Mouse (Mus musculus) G1E (cell line): Measurements from ENCODE around the gene Per3. TPM values are rescaled to one million over a fixed set of nuclear protein-coding genes. Genes with fewer than 3 reads are reported as not detected.

Experiments used
- ATAC-seq: 2 replicates; pipeline ENCODE4 v1.8.0; 2016; ENCODE audit warnings: mild to moderate bottlenecking; ENCODE audit not compliant: insufficient number of reproducible peaks, poor library complexity, low FRiP score, severe bottlenecking; ENCODE audit errors: extremely low read depth
- DNase-seq: peaks from one replicate; pipeline ENCODE4 v3.0.0; 2012; ENCODE audit warnings: low spot score
- H3K27me3 ChIP-seq: 2 replicates; pipeline ENCODE4 v1.6.1; 2012; ENCODE audit warnings: mild to moderate bottlenecking, low read length, inconsistent platforms; ENCODE audit not compliant: insufficient read depth
- H3K36me3 ChIP-seq: replicated peaks from 2 replicates; pipeline ENCODE3; 2012; ENCODE audit warnings: mild to moderate bottlenecking, inconsistent platforms
- H3K4me1 ChIP-seq: 2 replicates; pipeline ENCODE4 v1.6.1; 2012; ENCODE audit warnings: low read depth, low read length, inconsistent platforms, mixed read lengths; ENCODE audit not compliant: insufficient read depth
- H3K4me3 ChIP-seq: 2 replicates; pipeline ENCODE4 v1.5.1; 2012; ENCODE audit warnings: low read depth, mild to moderate bottlenecking, inconsistent platforms, low read length, moderate library complexity, mixed read lengths
- H3K9me3 ChIP-seq: replicated peaks from 2 replicates; pipeline ENCODE4 v1.6.1; 2012; ENCODE audit warnings: inconsistent platforms
- CTCF ChIP-seq: IDR thresholded peaks from 2 replicates; pipeline ENCODE4 v1.5.1; 2012; ENCODE audit warnings: low read depth, low read length, inconsistent platforms, mixed read lengths
- GATA1 ChIP-seq: IDR thresholded peaks from 2 replicates; pipeline ENCODE4 v1.6.1; 2012; ENCODE audit warnings: borderline replicate concordance, low read length, inconsistent platforms, mixed read lengths
- GATA2 ChIP-seq: IDR thresholded peaks from 2 replicates; pipeline ENCODE4 v1.6.1; 2012; ENCODE audit warnings: low read depth, low read length, inconsistent platforms, borderline replicate concordance
- POLR2AphosphoS5 ChIP-seq: IDR thresholded peaks from 2 replicates; pipeline ENCODE4 v1.6.1; 2012; ENCODE audit warnings: low read depth, low read length, inconsistent platforms; ENCODE audit not compliant: insufficient replicate concordance
- TAL1 ChIP-seq: conservative IDR thresholded peaks from 2 replicates; pipeline ENCODE4 v1.6.1; 2012; ENCODE audit warnings: low read depth, low read length, inconsistent platforms, mixed read lengths
- polyA plus RNA-seq: library from polyadenylated mRNA; stranded (reverse); fragments of >175 nt; gene quantifications from 2 replicates; pipeline ENCODE4 v1.2.3, GENCODE M21; 2012
- total RNA-seq, 2 experiments: library from RNA; stranded (forward) in 1 of 2; stranded (reverse) in 1 of 2; fragments of 200-1000 nt in 1 of 2; fragments of >200 nt in 1 of 2; fragmentation: Nextera tagmentation in 1 of 2; gene quantifications; 2 replicates each; pipeline ENCODE4 v1.2.3; 2014 to 2017

The Per3 gene
- total and polyA plus RNA-seq, 3 experiments: 1.6 to 8.3 (median 3.3) TPM

- Histone ChIP-seq H3K27me3 (peaks cover 14% of the 10 kb centered on the region), H3K36me3 (no peaks in the 10 kb centered on the region), H3K4me1 (no peaks in the 10 kb centered on the region), H3K4me3 (no peak overlapping the region), H3K9me3 (no peaks in the 10 kb centered on the region)
- DNase-seq (no peak), ATAC-seq (no peak)
- TF ChIP-seq GATA1 (no peak), CTCF (no peak), GATA2 (no peak), TAL1 (no peak), POLR2AphosphoS5 (no peak)
Measured at GRCm38 (mm10) chr4:150956369-150957105, 87.9 kb downstream of the Per3 start.

Other genes starting within 250 kb of the Per3 start
- not detected in 2 replicates for gene Errfi1, start 190.7 kb downstream of the Per3 start, total RNA-seq (2014; fragmentation: Nextera tagmentation)
- 0.05 TPM in 1 of 2 replicates, not detected in the other for gene Errfi1, start 190.7 kb downstream of the Per3 start, total RNA-seq (2017)
- not detected in 2 replicates for gene Errfi1, start 190.7 kb downstream of the Per3 start, polyA plus RNA-seq
- gene Park7, start 130.2 kb downstream of the Per3 start, total RNA-seq (2014; fragmentation: Nextera tagmentation): 187 and 204 TPM in 2 replicates
- gene Park7, start 130.2 kb downstream of the Per3 start, total RNA-seq (2017): 398 and 402 TPM in 2 replicates
- 276 and 342 TPM in 2 replicates for gene Park7, start 130.2 kb downstream of the Per3 start, polyA plus RNA-seq
- gene Tnfrsf9, start 130.1 kb downstream of the Per3 start, total RNA-seq (2014; fragmentation: Nextera tagmentation): 13.1 and 20.2 TPM in 2 replicates
- gene Tnfrsf9, start 130.1 kb downstream of the Per3 start, total RNA-seq (2017): 1.1 and 1.7 TPM in 2 replicates
- 0.25 and 0.47 TPM in 2 replicates for gene Tnfrsf9, start 130.1 kb downstream of the Per3 start, polyA plus RNA-seq
- not detected in 2 replicates for gene Uts2, start 47.6 kb downstream of the Per3 start, total RNA-seq (2014; fragmentation: Nextera tagmentation)
- gene Uts2, start 47.6 kb downstream of the Per3 start, total RNA-seq (2017): not detected in 2 replicates
- not detected in 2 replicates for gene Uts2, start 47.6 kb downstream of the Per3 start, polyA plus RNA-seq
- gene Vamp3, start 13.3 kb upstream of the Per3 start, total RNA-seq (2014; fragmentation: Nextera tagmentation): 66.1 and 67.8 TPM in 2 replicates
- gene Vamp3, start 13.3 kb upstream of the Per3 start, total RNA-seq (2017): 55.1 and 77.7 TPM in 2 replicates
- 2.4 and 2.7 TPM in 2 replicates for gene Vamp3, start 13.3 kb upstream of the Per3 start, polyA plus RNA-seq
- not detected in 2 replicates for gene Gm13090, start 44.9 kb upstream of the Per3 start, total RNA-seq (2014; fragmentation: Nextera tagmentation)
- not detected in 2 replicates for gene Gm13090, start 44.9 kb upstream of the Per3 start, total RNA-seq (2017)
- gene Gm13090, start 44.9 kb upstream of the Per3 start, polyA plus RNA-seq: not detected in 2 replicates